Comparison of ENCODE assay signal across 19 mouse cellular contexts in genomic region chr8:115312371-115312770, GRCm38 (mm10).
DNase-seq lines count a peak whose midpoint lies in the region; ATAC-seq lines count a peak whose summit lies in the region.
"Had no signal": no experiment of that assay in that cellular context is flagged by ENCODE, and none has a peak within 500 bp of the region (broad histone marks: within the 10 kb centered on the region; RNA-seq: fewer than 3 reads in every experiment).

No protein-coding gene starts in this region.

- ATAC-seq in cerebellum, adult (ENCODE audit: insufficient number of reproducible peaks, low FRiP score, low TSS enrichment): 0 out of 2 replicates have a peak, but pooled peaks have one; percentile 31
- ATAC-seq: CD4-positive, CD25-positive, alpha-beta regulatory T cell, adult 4 months; forebrain, embryonic 13.5 days; forebrain, postnatal 0 days; hindbrain, embryonic 16.5 days had no signal

- no peak for DNase-seq in cerebellum, postnatal 4 days (ENCODE audit: low spot score in 2 of 2)
- peak; percentile 56 for DNase-seq in cerebellum, adult 9-10 months
- DNase-seq in cerebellum, postnatal 25 days: peak; percentile 59 to 69
- DNase-seq in kidney, adult 9 months: no peak
- DNase-seq in left cerebral cortex, postnatal 36 days (ENCODE audit: low spot score in 2 of 2): no peak
- no peak for DNase-seq in right cerebral cortex, postnatal 25 days
- DNase-seq: adrenal gland, adult 8-10 months; B cell, adult 2 months; forebrain, postnatal 0 days; gastrocnemius, adult 2 months; gastrocnemius, postnatal 36 days; heart, adult 18-20 months; heart, postnatal 10 days; heart, postnatal 4 days; kidney, adult 11 months had no signal

- intact Hi-C loops in left cerebral cortex, postnatal 36 days (cut with DNase I): no loop called here

Comparison
In these comparisons a context has a peak if more than half of its experiments do, and no peak if none do; other contexts are left out.
1. DNase-seq: peak in cerebellum, adult 9-10 months (single experiment) and cerebellum, postnatal 25 days (2 of 2); none in cerebellum, postnatal 4 days (0 of 2), kidney, adult 9 months (single experiment), left cerebral cortex, postnatal 36 days (0 of 2) and right cerebral cortex, postnatal 25 days (single experiment).